Mouse (Mus musculus): ENCODE measurements around the gene Cdh19.
A peak's percentile ranks its signal among the peaks of the same experiment; 100 is the strongest.

Cdh19 gene

GRCm38 (mm10) chr1:110977484-110977883, at the start of gene Cdh19:
Gene Cdh19, minus strand, starts transcription at chr1:110977584.
- no peak for DNase-seq

- DNase-seq: peak; percentile 28
These were observed 43.2 kb upstream of the Cdh19 start for GRCm38 (mm10) chr1:111020434-111021060.

GRCm38 (mm10) chr1:111017640-111018039, 40.3 kb upstream of the Cdh19 start:
- DNase-seq: no peak

GRCm38 (mm10) chr1:110989824-110990223, 12.4 kb upstream of the Cdh19 start:
- no peak for DNase-seq

GRCm38 (mm10) chr1:110969201-110969600, 8.2 kb downstream of the Cdh19 start:
- DNase-seq: no peak

GRCm38 (mm10) chr1:110909752-110910151, 67.6 kb downstream of the Cdh19 start:
- DNase-seq: no peak

- no peak for DNase-seq
These were observed 68.2 kb downstream of the Cdh19 start for GRCm38 (mm10) chr1:110909218-110909617.

- DNase-seq: no peak
These were observed 73.1 kb downstream of the Cdh19 start for GRCm38 (mm10) chr1:110904266-110904665.

All from heart, adult 11 months (tissue).